Mouse (Mus musculus): ENCODE results near the gene Gast. TPM values are rescaled to one million over a fixed set of nuclear protein-coding genes. Genes with fewer than 3 reads are reported as not detected.
"Not testable (repeated sequence)": the region's sequence is repeated elsewhere in the genome, so short reads cannot be mapped to it uniquely, and the experiment has no call there.

Gast gene
- polyA plus RNA-seq, 1 experiment from 2014 or later = 0.89 TPM

GRCm38 (mm10) chr11:100322591-100323258, 11.5 kb upstream of the Gast start:
- no peak overlapping the region for H3K4me3 ChIP-seq
- no peaks in the 10 kb centered on the region for H3K9me3 ChIP-seq (replicated peaks)
- H3K9ac ChIP-seq = no peak overlapping the region
- ATAC-seq (ENCODE audit: low FRiP score) = no peak
- H3K27ac ChIP-seq = no peak overlapping the region
- 59% methylated on average over 3 of the region's 3 CpGs for whole genome bisulfite sequencing
- H3K36me3 ChIP-seq = peaks cover 13% of the 10 kb centered on the region
- no peak overlapping the region for H3K4me2 ChIP-seq (replicated peaks)
- H3K27me3 ChIP-seq = no peaks in the 10 kb centered on the region
- peaks cover 12% of the 10 kb centered on the region; the same call in 1 of the 2 replicates for H3K4me1 ChIP-seq

GRCm38 (mm10) chr11:100323578-100323977, 10.6 kb upstream of the Gast start:
- WGBS = 15% methylated on average over 3 of the region's 3 CpGs
- Histone ChIP-seq H3K9ac (no peak overlapping the region), H3K4me2 (replicated peaks) (no peak overlapping the region), H3K9me3 (replicated peaks) (no peaks in the 10 kb centered on the region), H3K36me3 (peaks cover 13% of the 10 kb centered on the region), H3K4me3 (no peak overlapping the region), H3K4me1 (peaks cover 12% of the 10 kb centered on the region; the same call in 1 of the 2 replicates), H3K27ac (no peak overlapping the region), H3K27me3 (no peaks in the 10 kb centered on the region)
- no peak for ATAC-seq (ENCODE audit: low FRiP score)

GRCm38 (mm10) chr11:100325062-100325629, 9.1 kb upstream of the Gast start:
- 0 out of 2 replicates have a peak overlapping the region, but pooled peaks have one; percentile 23 for H3K27ac ChIP-seq
- peaks cover 13% of the 10 kb centered on the region for H3K36me3 ChIP-seq
- 62% methylated on average over 11 of the region's 11 CpGs for WGBS
- H3K9me3 ChIP-seq (replicated peaks) = no peaks in the 10 kb centered on the region
- peaks cover 16% of the 10 kb centered on the region for H3K4me1 ChIP-seq
- no peaks in the 10 kb centered on the region for H3K27me3 ChIP-seq
- no peak overlapping the region for H3K9ac ChIP-seq
- no peak overlapping the region for H3K4me2 ChIP-seq (replicated peaks)
- ATAC-seq (ENCODE audit: low FRiP score) = no peak
- H3K4me3 ChIP-seq = no peak overlapping the region

GRCm38 (mm10) chr11:100327316-100327715, 6.9 kb upstream of the Gast start:
- H3K27ac ChIP-seq = no peak overlapping the region

DNA sequence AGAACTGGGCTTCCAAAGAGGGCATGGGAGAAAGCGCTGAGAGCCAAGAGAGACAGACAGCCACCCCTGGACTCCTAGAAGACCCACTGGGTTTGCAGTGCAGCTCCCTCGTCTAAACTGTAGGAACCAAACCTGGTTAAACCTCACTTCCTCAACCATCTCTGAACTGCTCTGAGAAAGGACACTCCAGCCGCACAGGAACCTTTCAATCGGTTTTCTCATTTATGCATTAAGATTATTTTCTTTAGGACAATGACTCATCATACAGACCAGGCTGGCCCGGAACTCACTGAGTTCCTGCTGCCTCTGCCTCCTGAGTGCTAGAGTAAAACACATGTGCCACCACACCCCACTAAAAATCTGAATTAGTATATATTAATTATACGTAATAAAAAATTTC, 6.4 kb upstream of the Gast start:
- Histone ChIP-seq H3K4me2 (replicated peaks) (no peak overlapping the region), H3K9ac (no peak overlapping the region), H3K9me3 (replicated peaks) (no peaks in the 10 kb centered on the region), H3K36me3 (no peaks in the 10 kb centered on the region), H3K27me3 (no peaks in the 10 kb centered on the region), H3K27ac (no peak overlapping the region), H3K4me1 (peaks cover 27% of the 10 kb centered on the region), H3K4me3 (no peak overlapping the region)
- no peak for ATAC-seq (ENCODE audit: low FRiP score)
- 92% methylated on average over 6 of the region's 6 CpGs for WGBS

More at GRCm38 (mm10) chr11:100327316-100327715, 6.9 kb upstream of the Gast start:
- Histone ChIP-seq H3K4me1 (peaks cover 22% of the 10 kb centered on the region), H3K9me3 (replicated peaks) (no peaks in the 10 kb centered on the region), H3K4me3 (no peak overlapping the region), H3K4me2 (replicated peaks) (no peak overlapping the region), H3K27me3 (no peaks in the 10 kb centered on the region), H3K9ac (no peak overlapping the region), H3K36me3 (peaks cover 4% of the 10 kb centered on the region)
- WGBS = 58% methylated on average over 11 of the region's 11 CpGs
- no peak for ATAC-seq (ENCODE audit: low FRiP score)

- ATAC-seq (ENCODE audit: low FRiP score) = no peak
- 46% methylated on average over 16 of the region's 16 CpGs for WGBS
- Histone ChIP-seq H3K9me3 (replicated peaks) (no peaks in the 10 kb centered on the region), H3K36me3 (no peaks in the 10 kb centered on the region), H3K27me3 (no peaks in the 10 kb centered on the region), H3K4me2 (replicated peaks) (no peak overlapping the region), H3K4me1 (peaks cover 43% of the 10 kb centered on the region), H3K27ac (no peak overlapping the region; the same call in 1 of the 2 replicates), H3K9ac (no peak overlapping the region), H3K4me3 (no peak overlapping the region)
Observed at GRCm38 (mm10) chr11:100330235-100330634, 4.0 kb upstream of the Gast start.

- H3K9me3 ChIP-seq (replicated peaks); H3K4me3 ChIP-seq; H3K27me3 ChIP-seq; ATAC-seq (ENCODE audit: low FRiP score); H3K9ac ChIP-seq; H3K4me2 ChIP-seq (replicated peaks); H3K36me3 ChIP-seq; H3K27ac ChIP-seq: not testable (repeated sequence)
- 56% methylated on average over 8 of the region's 8 CpGs for WGBS
- peaks cover 45% of the 10 kb centered on the region for H3K4me1 ChIP-seq
Observed at GRCm38 (mm10) chr11:100330816-100331375, 3.3 kb upstream of the Gast start.

DNA sequence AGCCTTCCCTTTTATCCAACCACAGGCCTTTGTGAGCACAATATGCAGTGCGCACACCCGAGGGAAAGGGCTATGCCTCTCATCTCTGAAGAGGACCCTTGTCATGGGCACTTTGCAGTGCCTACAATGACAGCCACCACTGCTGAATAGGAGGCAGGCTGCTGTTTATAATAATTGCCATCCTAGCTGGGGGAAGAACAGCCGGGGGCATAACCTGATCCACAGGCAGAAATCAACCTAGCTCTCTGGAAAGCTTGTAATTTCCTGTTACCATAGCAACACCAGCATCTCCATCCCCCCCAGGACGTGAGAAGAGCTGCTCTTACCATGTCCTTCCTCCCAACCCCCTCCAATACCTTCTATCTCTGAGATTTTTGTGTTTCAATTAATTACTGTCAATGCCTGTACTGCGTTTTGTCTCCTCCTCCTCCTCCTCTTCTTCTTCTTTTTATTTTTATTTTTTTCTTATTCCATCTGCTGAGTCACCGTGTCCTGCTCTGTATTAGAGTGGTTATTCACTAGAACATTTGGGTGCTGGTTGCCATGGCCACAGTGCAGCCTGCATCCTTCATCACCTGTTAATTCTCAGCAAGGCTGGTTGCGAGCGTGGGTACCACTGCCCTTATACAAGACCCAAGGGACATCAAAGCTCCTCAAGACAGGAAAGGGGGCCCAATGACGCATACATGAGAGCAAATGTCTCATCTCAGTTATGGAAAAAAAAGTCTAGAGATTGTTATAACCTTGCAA, 1.3 kb upstream of the Gast start:
- WGBS = 36% methylated on average over 9 of the region's 9 CpGs
- Histone ChIP-seq H3K4me3 (no peak overlapping the region), H3K9ac (no peak overlapping the region), H3K4me2 (replicated peaks) (peak overlapping the region; percentile 29), H3K9me3 (replicated peaks) (no peaks in the 10 kb centered on the region), H3K27me3 (no peaks in the 10 kb centered on the region), H3K4me1 (peaks cover 48% of the 10 kb centered on the region), H3K27ac (peak overlapping the region; percentile 90), H3K36me3 (no peaks in the 10 kb centered on the region)
- ATAC-seq (ENCODE audit: low FRiP score) = peak; percentile 78

DNA sequence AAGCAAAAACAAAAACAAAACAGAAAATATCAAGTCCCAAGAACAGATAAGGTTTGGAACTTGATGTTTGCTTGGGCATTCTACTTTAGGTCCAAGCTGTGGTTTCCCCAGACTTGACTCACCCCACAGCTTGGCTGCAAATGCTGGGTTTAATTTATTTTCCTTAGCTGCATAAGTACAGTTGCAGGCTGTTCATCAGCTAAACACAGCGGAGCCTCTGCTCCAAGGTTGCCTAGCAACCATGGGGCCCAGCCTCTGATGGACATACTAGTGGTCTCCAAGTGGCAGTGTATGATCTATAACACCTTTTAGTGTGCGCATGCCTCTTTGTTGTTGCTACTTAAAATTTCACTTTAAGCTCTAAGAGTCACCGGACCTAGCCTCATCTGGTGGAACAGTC, 1.5 kb downstream of the Gast start:
- Histone ChIP-seq H3K4me3 (no peak overlapping the region), H3K4me2 (replicated peaks) (no peak overlapping the region), H3K27ac (peak overlapping the region; percentile 62), H3K36me3 (no peaks in the 10 kb centered on the region), H3K27me3 (no peaks in the 10 kb centered on the region), H3K9me3 (replicated peaks) (no peaks in the 10 kb centered on the region), H3K4me1 (peaks cover 38% of the 10 kb centered on the region), H3K9ac (no peak overlapping the region)
- ATAC-seq (ENCODE audit: low FRiP score) = no peak
- 48% methylated on average over 3 of the region's 3 CpGs for WGBS

DNA sequence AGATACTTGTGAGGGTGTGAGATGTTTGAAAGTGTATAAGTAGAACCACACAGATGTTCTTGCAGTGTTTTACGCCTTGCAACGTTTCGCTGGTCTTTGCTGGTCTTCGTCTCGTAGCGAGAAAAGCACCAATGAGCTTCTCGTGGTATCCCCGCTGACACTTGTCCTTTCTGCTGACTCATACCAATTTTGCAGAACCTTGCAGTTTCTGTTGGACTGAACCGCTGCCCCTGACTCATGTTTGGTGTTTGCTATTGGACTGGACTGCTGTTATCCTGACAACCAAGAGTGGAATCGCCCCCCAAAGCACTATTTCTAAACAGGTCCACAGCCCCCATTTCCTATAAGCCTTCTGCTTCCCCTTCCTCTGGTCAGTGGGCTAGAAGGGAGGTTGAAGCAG, 10.1 kb downstream of the Gast start:
- no peaks in the 10 kb centered on the region for H3K4me1 ChIP-seq
- no peak for ATAC-seq (ENCODE audit: low FRiP score)
- no peak overlapping the region for H3K27ac ChIP-seq
- H3K27me3 ChIP-seq = no peaks in the 10 kb centered on the region
- H3K36me3 ChIP-seq = peaks cover 2% of the 10 kb centered on the region; the same call in 1 of the 2 replicates
- H3K9me3 ChIP-seq (replicated peaks) = no peaks in the 10 kb centered on the region
- H3K4me2 ChIP-seq (replicated peaks) = no peak overlapping the region
- H3K9ac ChIP-seq = no peak overlapping the region
- 94% methylated on average over 10 of the region's 10 CpGs for WGBS
- no peak overlapping the region for H3K4me3 ChIP-seq

DNA sequence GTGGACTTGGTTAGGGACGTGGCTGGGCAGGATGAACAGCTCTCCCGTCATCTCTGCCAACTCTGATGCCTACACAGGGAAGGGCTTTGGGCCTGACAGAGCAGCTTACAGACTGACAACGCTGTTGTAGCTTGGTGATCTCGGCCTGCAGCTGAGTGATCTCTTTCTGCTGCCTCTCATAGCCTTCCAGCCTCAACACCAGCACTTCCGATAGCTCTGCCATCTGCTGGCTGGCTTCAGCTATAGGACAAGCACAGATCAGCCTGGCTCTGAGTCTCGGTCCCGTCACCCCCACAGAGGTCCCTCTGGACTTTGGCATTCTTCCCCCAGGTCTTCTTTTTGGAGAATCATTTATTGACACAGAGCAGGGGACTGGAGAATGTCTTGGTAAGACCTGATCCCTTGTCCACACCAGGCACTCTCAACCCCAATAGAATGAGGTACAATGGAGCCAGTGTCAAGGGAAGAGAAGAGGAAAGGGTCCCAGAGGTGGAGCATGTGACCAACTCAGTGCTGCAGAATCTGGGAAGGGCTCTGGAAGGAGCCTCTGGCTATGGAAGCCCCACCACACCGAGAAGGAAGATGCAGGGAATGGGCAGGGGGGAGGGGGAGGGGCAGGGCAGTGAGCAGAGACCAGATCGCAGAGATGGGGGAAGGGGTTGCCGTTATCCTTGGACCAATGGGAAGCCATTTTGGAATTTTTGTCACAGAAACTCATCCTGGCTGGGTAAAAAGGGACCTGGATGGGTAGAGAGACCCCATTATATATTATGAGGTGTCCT, 18.1 kb downstream of the Gast start:
- Histone ChIP-seq H3K27ac (no peak overlapping the region), H3K4me2 (replicated peaks) (no peak overlapping the region)
- ATAC-seq (ENCODE audit: low FRiP score) = 0 out of 2 replicates have a peak, but pooled peaks have one; percentile 16

More for the DNA sequence above, 18.1 kb downstream of the Gast start:
- whole genome bisulfite sequencing = 35% methylated on average over 10 of the region's 10 CpGs
- H3K4me1 ChIP-seq = peaks cover 19% of the 10 kb centered on the region
- no peaks in the 10 kb centered on the region for H3K9me3 ChIP-seq (replicated peaks)
- H3K36me3 ChIP-seq = peaks cover 6% of the 10 kb centered on the region; the same call in 1 of the 2 replicates
- H3K4me3 ChIP-seq = no peak overlapping the region
- H3K27me3 ChIP-seq = peaks cover 38% of the 10 kb centered on the region
- H3K9ac ChIP-seq = no peak overlapping the region
